Mouse (Mus musculus): ENCODE measurements around the gene Dock4. TPM values are rescaled to one million over a fixed set of nuclear protein-coding genes. Genes with fewer than 3 reads are reported as not detected.

The Dock4 gene
- polyA plus RNA-seq, 1 experiment from 2014 or later = 2.9 TPM

- no peaks in the 10 kb centered on the region for H3K27me3 ChIP-seq
- ATAC-seq (peak; percentile 84), DNase-seq (ENCODE audit: low read depth, low spot score) (peak; percentile 68)
- TF ChIP-seq CTCF (IDR thresholded peaks at IDR 0.05) = no peak
- in situ Hi-C loops (cut with MboI; ENCODE audit: low pct_unique_long_range_greater_than_20kb) = no loop called here
- ChIA-PET POLR2A (no interaction called here), CTCF (no interaction called here)
Observed at GRCm38 (mm10) chr12:40568971-40569968, 123.5 kb downstream of the Dock4 start.

- POLR2A ChIA-PET = no interaction called here
- no peak for ATAC-seq
- H3K27me3 ChIP-seq = no peaks in the 10 kb centered on the region
- CTCF ChIA-PET = no interaction called here
- TF ChIP-seq CTCF (IDR thresholded peaks at IDR 0.05) = no peak
- DNase-seq (ENCODE audit: low read depth, low spot score) = no peak
- in situ Hi-C loops (cut with MboI; ENCODE audit: low pct_unique_long_range_greater_than_20kb) = no loop called here
Observed at GRCm38 (mm10) chr12:40570250-40570649, 124.5 kb downstream of the Dock4 start.

- TF ChIP-seq CTCF (IDR thresholded peaks at IDR 0.05) = no peak
- H3K27me3 ChIP-seq = no peaks in the 10 kb centered on the region
- no peak for DNase-seq (ENCODE audit: low read depth, low spot score)
- POLR2A ChIA-PET = no interaction called here
- in situ Hi-C loops (cut with MboI; ENCODE audit: low pct_unique_long_range_greater_than_20kb) = no loop called here
- ATAC-seq = no peak
- CTCF ChIA-PET = no interaction called here
Observed at GRCm38 (mm10) chr12:40574051-40574450, 128.3 kb downstream of the Dock4 start.

- CTCF ChIA-PET = no interaction called here
- TF ChIP-seq CTCF (IDR thresholded peaks at IDR 0.05) = no peak
- DNase-seq (ENCODE audit: low read depth, low spot score) (no peak), ATAC-seq (no peak)
- in situ Hi-C loops (cut with MboI; ENCODE audit: low pct_unique_long_range_greater_than_20kb) = no loop called here
- no peaks in the 10 kb centered on the region for H3K27me3 ChIP-seq
- POLR2A ChIA-PET = no interaction called here
Observed at GRCm38 (mm10) chr12:40576749-40577148, 131.0 kb downstream of the Dock4 start.

- no peak for TF ChIP-seq CTCF (IDR thresholded peaks at IDR 0.05)
- ChIA-PET CTCF (interaction anchor here (1.8 kb wide), 1 partner anchor 20 kb away, joined by 4 read pairs; no protein-coding TSS in a partner anchor), POLR2A (no interaction called here)
- no peaks in the 10 kb centered on the region for H3K27me3 ChIP-seq
- in situ Hi-C loops (cut with MboI; ENCODE audit: low pct_unique_long_range_greater_than_20kb) = no loop called here
- ATAC-seq = peak; percentile 51
- DNase-seq (ENCODE audit: low read depth, low spot score) = no peak
Observed at GRCm38 (mm10) chr12:40580351-40580750, 134.6 kb downstream of the Dock4 start.

GRCm38 (mm10) chr12:40581037-40581436, 135.3 kb downstream of the Dock4 start:
- CTCF ChIA-PET = no interaction called here
- no peak for DNase-seq (ENCODE audit: low read depth, low spot score)
- no peaks in the 10 kb centered on the region for H3K27me3 ChIP-seq
- POLR2A ChIA-PET = no interaction called here
- in situ Hi-C loops (cut with MboI; ENCODE audit: low pct_unique_long_range_greater_than_20kb) = no loop called here
- TF ChIP-seq CTCF (IDR thresholded peaks at IDR 0.05) = no peak
- ATAC-seq = no peak

GRCm38 (mm10) chr12:40582059-40582458, 136.3 kb downstream of the Dock4 start:
- DNase-seq (ENCODE audit: low read depth, low spot score) = no peak
- TF ChIP-seq CTCF (IDR thresholded peaks at IDR 0.05) = no peak
- in situ Hi-C loops (cut with MboI; ENCODE audit: low pct_unique_long_range_greater_than_20kb) = no loop called here
- ChIA-PET POLR2A (no interaction called here), CTCF (no interaction called here)
- no peaks in the 10 kb centered on the region for H3K27me3 ChIP-seq
- no peak for ATAC-seq

GRCm38 (mm10) chr12:40584526-40585289, 139.0 kb downstream of the Dock4 start:
- no peak for DNase-seq (ENCODE audit: low read depth, low spot score)
- POLR2A ChIA-PET = no interaction called here
- ATAC-seq = peak; percentile 63
- no peaks in the 10 kb centered on the region for H3K27me3 ChIP-seq
- CTCF ChIA-PET = interaction anchor here (0.9 kb wide), 1 partner anchor 26 kb away, joined by 3 read pairs; no protein-coding TSS in a partner anchor
- in situ Hi-C loops (cut with MboI; ENCODE audit: low pct_unique_long_range_greater_than_20kb) = no loop called here
- TF ChIP-seq CTCF (IDR thresholded peaks at IDR 0.05) = peak; percentile 18

- in situ Hi-C loops (cut with MboI; ENCODE audit: low pct_unique_long_range_greater_than_20kb) = no loop called here
- no peak for ATAC-seq
- ChIA-PET CTCF (interaction anchor here (0.9 kb wide), 1 partner anchor 26 kb away, joined by 3 read pairs; no protein-coding TSS in a partner anchor), POLR2A (no interaction called here)
- DNase-seq (ENCODE audit: low read depth, low spot score) = no peak
- H3K27me3 ChIP-seq = no peaks in the 10 kb centered on the region
- no peak for TF ChIP-seq CTCF (IDR thresholded peaks at IDR 0.05)
Observed at GRCm38 (mm10) chr12:40585456-40586141, 139.8 kb downstream of the Dock4 start.

- H3K27me3 ChIP-seq = no peaks in the 10 kb centered on the region
- in situ Hi-C loops (cut with MboI; ENCODE audit: low pct_unique_long_range_greater_than_20kb) = no loop called here
- ChIA-PET POLR2A (no interaction called here), CTCF (no interaction called here)
- no peak for TF ChIP-seq CTCF (IDR thresholded peaks at IDR 0.05)
- DNase-seq (ENCODE audit: low read depth, low spot score) (no peak), ATAC-seq (no peak)
Observed at GRCm38 (mm10) chr12:40594161-40594560, 148.4 kb downstream of the Dock4 start.
